Mouse (Mus musculus): Measurements from ENCODE around the gene Pgls.

The Pgls gene

DNA sequence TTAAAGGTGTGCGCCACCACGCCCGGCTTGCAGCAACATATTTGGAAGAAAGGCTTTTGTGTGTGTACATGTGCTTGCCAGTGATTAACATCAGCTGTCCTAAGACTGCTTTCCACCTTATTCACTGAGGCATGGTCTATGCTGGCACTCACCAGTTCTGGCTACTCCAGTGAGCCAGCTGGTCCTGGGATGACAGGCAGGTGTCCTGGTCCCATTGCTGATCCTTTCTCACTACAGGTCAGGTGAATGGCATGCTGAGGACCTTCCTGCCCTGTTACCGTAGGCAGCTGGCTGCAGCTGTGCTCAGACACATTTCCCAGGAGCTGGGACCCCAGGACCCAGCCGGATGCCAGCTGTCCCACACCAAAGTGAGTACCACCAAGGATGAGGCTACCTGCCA lies 6.9 kb downstream of the Pgls start:
- no peak for DNase-seq

DNA sequence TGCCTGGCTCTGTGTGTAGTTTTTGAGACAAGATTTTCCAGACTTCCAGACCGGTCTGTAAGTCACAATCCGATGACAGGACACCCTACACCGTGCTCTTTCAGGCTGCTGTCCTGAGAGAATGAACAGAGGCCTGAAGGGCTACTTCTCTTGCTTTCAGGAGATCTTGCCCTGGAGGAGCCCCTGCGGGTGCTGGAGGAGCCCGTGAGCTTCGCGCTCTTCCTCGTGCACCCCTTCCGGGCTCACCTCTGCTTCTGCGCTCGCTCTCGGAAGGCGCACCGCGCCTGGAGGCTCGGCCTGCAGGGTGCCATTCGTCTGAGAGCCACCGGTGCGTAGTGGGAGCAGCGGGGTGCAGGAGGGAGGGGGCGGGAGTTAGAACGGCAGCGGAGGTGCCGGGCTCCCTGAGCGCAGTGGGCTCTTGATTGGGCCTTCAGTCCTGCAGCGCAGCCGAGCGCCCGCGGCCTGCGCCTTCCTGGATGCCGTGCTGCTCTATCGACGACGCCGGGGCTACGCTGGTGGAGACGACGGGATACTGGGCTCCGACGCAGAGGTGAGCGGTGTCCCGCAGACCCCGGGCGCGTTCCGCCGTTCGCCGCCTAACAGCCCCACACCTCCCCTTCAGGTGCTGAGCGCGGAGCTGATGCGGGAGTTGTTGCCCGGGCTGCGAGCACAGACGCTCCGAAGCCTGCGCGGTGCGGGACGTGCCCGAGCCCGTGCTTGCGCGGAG lies 10.1 kb downstream of the Pgls start:
- DNase-seq = no peak

DNA sequence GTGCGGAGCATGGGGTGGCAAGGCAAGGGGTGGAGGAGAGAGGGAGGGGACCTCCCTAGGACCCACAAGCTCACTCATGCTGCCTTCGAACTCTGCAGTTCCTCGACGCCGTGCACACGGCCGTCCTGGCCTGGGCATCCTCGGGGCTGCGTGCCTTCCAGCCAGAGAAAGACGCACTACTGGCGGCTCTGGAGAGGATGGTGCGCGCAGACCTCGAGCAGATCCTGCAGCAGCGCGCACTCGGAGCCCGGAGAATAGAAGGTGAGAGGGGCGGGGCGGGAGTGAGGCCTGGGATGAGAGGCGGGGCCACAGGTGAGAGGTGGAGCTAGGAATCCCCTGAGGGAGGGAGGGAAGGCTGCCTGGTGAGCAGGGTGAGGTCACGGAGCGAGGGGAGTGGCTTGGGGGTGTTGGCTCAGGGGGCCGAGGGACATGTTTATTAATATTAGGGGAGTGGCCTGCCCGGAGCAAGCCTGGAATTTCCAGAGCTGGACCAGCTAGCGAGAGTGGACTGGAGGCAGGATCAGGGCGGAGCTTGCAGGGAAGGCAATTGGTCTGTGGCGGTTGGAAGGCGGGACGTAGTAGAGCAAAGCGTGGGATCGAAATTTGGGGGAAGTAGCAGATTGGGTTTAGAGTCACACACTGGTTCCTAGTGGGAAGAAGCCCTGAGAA lies 10.8 kb downstream of the Pgls start:
- no peak for DNase-seq

DNA sequence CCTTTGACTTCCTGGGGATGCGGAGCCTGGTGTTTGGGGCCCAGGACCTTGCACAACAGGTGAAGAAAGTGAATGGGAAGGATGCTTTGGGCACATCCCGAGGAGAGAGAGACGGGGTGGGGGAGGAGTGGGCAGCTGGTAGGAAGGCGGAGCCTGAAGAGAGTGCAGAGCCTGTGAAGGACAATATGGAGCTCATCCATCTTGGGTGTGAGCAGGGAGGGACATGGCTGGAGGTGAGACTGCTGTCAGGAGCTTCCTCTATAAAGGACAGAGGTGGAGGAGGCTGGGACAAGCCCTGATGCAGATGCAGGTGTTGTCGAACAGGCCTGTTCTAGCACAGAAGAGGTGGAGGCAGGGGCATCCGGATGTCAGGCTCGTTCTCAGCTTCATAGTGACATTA lies 12.0 kb downstream of the Pgls start:
- no peak for DNase-seq

DNA sequence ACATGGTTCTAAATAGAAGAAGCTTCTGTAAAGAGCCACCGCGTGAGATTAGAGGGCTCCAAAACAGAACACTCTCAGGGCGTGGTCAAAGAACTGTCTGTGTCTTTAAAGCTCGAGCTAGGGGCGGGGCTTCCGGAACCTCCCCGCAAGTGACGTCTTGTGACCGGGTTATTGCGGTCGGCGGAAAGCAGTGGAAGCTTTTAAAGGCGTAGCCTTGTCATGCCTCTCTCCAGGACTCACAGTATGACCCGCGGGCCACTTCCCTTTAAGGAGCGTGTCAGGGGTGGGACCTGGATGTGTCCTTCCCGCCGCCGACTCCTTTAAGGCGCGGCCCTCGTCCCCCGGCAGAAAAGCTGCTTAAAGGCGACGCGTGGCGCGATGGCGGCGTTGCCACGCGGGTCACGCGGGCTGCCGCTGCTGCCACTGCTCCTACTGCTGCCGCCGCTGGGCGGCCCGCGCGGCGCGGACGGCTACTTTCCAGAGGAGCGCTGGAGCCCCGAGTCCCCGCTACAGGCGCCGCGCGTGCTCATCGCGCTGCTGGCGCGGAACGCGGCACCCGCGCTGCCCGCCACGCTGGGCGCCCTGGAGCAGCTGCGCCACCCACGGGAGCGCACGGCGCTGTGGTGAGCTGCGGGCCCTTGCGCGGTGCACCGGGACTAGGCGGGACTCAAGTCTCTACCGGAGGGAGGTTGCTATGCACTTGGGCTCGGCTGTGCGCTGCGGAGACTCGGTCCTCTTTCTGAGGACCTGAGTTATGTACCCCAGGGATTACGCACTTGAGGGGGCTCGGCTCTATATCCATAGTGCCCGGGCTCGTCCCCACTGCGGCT lies 19.1 kb downstream of the Pgls start, which contains the start of gene Colgalt1:
TSS of gene Colgalt1 (plus strand) at position 177 of the 830 bp plus-strand sequence.
- peak; percentile 99 for DNase-seq

DNA sequence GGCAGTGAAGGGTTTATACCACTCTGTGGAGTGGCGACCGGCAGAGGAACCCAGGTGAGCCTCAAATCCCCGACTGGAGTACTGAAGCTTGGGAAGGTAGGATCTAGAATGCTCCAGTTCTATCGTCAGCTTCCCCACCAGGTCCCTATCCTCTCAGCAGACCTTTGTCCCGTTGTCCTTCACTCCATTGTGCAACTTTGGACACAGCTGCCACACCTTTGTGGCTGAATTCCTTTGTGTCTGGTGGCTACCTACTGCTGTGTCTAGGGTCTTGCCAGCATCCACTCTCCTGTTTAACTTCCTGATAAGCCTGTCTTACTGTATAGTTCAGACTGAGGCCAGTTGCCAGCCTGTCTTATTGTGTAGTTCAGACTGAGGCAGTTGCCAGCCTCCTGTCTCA lies 20.2 kb downstream of the Pgls start:
- DNase-seq = no peak

DNA sequence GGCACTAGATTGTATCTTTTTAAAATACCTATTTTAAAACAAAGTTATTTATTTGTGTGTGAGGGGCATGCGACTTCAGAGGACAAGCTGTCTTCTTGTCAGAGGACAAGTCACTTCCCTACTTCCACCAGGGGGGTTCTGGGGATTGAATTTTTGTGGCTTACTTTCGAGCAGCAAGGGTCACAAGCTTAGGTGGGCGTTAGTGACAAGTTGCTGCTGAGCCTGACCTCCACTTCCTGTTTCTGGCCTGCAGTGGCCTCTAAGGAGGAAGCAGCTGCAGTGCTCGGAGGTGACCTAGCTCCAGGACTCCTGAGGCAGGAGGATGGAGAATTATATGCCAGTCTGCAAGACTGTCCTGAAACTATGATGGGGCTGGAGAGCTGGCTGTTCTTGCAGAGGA lies 21.4 kb downstream of the Pgls start:
- DNase-seq = peak; percentile 74

DNA sequence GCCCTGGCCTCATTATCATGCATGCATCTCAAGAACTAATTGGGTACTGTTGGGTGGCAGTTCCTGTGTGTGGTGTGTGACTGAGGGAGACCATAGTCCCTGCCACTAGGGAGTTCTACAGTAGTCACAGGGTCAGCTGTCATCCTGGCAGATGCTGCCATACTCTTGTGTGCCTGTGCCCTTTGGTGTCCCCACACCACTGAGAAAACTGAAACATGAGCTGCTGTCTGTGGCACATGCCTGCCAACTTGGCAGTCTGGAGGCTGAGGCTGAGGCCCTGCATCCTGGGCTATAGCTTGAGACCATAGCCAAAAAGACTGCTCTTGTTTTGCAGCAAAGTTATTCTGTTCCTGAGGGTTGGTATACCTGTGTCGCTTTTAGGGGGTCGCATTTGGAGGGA lies 27.8 kb downstream of the Pgls start:
- DNase-seq = no peak

DNA sequence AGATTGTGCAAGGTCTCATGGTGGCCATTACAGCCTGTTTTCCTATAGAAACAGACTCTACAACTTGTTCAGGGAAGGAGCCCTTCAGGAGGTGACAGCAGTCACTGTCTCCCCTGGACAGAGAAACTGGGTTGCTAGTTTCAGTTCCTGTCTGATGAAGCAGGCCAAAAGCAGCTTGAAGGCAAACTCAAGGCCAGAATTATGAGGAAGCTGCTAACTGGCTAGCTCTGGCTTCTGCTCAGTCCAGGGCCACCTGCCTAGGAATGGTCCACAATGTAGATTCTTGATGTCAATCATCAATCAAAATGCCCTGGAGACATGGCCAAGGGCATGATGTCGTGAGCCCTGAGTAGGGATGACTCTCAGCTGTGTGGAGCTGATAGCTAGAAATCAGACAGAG lies 33.1 kb downstream of the Pgls start:
- no peak for DNase-seq

DNA sequence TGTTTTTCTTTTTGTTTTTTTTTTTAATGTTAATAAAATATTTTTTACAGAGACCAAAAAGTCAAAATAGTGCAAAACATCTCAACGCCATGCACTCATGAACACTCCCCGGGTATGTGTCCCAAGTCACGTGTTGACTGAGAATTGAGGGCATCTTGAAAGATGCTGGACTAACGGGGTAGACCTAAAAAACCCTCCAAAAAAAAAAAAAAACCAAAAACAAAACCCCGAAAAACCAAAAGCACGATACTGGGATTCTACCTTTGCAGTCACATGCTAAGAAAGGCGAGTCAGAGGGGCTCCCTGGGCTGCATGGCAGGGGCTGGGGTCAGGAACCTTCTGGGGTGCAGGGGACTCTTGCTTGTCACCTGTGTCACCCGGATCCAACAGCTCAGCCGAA lies 34.8 kb downstream of the Pgls start:
- DNase-seq = no peak

DNA sequence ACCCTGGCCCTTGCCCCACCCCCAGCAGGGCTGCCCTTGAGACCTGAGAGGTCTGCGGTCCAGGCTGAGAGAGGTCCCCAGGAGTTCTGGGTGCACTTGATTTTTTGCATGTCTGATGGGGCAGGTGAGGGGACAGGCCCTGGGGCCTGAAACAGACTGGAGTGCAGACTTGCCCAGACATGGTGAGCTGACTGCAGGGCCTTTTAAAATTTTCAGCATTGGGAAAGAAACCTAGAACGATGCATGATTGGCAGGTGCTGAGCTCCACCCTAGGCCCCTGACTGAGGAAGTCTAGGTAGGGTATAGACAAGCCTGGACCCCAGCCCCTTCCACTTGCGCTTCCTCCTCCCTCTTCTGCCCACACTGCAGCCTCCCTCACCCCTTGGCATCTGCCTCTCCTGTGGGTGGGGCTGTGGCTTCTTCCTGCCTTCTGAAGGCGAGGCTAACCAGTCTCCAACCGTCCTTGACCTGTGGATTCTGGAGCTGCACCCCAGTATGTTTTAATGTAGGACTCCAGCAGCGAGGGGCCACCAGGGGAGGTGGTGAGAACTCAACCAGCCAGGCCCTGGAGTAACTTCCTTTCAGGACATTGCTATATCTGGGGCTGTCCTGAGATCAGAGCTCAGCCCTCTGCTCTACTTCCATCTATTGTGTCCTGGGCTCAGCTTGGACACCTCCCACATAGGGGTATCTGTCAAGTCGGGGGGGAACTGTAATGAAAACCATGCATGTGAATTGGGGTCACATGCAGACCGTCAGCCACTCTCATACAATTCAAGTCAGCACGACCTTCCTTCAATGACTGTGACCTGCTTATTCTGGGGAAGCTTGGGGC lies 35.5 kb downstream of the Pgls start:
- DNase-seq = no peak

DNA sequence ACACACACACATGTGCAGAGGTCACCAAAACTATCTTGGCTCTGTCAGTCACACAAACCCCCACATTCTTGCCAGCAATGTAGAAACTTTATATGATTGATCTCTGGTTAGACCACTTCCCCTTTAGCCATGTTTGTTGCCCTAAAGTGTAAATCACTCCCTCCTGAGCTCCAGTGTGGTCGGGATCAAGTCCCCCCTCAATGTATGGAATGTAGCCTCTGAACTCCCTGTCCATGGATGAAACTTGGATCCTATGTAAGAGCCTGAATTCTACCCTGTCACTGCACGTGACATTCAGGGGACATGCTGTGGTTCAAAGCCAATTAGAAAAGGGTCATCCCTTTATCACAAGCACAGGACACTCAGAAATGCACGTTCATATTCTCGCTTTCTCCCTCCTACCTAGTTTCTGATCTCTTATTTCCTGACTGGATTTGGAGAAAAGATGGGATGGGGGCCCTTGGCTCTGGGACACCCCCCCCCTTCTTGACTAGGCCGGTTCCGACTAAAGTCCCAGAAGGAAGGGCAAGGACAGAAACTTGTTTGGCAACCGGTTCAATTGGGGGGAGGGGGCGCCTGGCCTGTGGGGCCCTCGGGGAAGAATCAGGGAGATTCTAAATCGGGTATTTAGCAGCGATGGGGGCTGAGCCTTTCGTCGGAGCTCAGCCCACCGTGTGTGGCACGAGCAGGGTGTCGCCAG lies 36.6 kb downstream of the Pgls start:
- DNase-seq = no peak

DNA sequence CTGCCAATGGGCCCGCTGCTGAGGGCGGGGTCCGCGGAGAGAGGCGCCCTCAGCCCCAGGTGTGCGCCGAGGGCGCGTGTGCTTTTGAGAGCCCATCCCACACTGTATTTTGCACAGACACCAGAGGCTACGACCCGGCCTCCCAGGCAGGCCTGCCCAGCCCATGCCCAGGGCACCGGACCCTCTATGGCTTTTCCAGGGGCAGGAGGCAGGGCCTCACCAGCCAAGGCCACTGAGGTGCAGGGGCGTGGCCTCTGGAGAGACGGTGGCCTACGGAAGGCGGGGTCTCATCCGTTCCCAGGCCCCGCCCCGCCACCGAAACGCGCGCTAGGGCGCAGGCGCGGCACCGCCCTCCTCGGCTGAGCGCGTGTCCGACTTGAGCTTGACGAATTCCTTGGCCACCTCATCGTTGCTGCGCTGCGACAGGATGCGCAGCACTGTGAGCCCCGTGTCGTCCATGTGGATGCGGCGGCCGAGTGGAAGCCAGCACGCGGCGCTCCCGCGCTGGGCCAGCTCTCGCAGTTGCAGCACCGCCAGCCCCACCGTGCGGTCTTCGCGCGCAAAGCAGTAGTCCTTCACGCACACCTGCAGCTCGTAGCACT lies 37.2 kb downstream of the Pgls start:
- DNase-seq = peak; percentile 91

DNA sequence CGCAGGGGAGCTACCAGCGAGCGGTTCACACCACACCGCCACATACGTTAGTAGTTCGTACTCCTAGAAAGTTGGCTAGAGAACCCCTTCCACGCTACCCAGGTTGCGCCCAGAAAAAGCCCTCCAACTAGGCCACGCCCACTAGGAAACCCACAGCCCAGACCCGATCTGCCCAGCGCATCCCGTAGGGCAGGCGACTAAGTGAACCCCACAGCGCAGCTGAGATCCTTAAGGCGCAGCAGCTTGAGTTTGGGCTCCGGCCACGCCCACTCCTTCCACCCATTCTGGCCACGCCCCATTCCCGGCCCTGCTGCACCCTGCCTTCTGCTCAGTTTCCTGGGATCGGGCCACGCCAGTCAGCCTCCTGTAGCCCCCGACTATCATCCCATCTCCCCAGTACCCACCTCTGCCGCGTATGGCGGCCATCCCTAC lies 37.8 kb downstream of the Pgls start:
- DNase-seq = no peak

DNA sequence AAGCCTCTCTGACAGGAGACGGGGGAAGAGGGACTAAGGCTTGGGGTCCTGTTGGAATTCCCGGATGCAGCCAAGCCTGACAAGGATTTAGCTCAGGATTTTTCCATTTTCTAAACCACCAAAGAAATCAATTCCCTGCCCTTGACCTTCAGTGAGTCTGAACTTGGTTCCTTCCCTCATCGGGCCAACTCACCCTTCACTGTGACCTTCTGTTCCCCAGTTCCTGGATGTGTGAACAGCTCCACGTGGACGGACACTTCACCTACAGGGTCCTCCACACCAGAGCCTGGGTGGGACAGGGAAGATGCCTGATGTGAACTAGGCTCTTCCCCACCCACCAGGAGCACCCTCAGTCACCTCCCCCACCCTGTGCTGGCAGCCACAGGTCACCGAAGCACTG lies 38.8 kb downstream of the Pgls start:
- DNase-seq = no peak

DNA sequence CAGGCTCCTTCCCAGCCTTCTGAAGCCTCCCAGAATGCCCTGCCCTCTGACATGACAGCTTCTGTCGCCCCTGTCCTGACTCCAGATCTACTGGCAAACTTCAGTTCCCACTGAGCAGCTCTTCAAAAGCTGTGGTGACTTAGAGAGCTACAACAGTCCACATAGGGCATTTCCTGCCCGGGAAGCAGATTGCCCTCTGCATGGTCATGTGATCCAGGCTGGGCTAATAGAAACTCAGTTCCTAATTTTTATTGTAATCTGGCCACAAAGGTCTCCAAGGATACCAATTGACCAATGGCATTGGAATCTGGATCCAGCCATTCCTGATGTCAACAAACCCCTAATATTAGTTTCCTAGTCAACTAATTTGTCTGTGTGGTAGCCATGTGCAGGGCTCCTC lies 39.9 kb downstream of the Pgls start:
- DNase-seq = no peak

DNA sequence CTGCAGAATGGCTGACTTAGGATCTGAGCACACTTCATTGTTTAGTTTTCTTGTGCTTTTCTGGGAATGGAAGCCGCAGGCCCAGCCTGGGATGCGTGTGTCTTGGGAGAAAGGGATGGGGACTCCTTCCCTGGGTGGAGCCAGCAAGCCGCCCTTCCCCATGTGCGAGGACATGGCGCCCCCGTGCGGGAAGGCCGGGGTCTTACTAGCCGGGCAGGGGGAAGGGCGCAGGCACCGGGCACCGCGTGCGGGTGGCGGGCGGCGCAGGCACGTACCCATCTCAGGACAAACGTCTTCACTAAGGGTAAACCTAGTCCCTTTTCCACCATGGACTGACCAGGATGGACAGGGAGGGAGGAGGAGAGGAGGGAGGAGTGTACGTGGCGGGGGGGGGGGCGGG lies 41.2 kb downstream of the Pgls start:
- DNase-seq = no peak

DNA sequence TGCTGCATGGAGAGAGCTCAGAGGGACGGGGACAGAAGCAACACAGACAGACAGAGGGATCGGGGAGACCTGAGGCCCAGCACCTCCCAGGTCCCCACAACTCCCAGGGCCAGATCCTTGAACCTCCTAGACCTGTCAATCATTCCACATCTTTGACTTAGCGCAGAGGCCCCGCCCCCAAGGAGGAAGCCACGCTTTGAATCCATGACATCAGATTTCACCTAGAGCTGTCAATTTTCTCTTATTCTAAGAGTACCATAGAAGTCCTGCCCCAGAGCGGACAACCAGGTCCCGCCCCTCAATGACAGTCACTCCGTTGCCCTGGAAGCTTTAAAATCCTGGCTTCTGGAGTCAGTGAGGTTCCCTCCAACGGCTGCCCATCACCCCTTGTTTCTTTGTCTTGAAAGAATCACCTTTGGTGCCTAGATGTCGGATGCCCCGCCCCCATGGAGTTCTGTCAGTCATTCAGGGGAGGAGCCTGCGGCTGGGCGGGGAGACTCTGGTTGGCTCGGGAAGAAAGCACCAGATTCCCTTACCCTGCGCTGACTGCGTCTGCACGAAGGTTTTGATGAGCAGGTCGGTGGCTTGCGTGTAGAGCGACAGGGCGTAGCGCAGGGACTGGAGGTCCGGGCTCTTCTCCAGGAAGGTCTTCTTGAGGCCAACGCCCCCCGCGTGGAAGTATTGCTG lies 42.1 kb downstream of the Pgls start:
- peak; percentile 67 for DNase-seq

DNA sequence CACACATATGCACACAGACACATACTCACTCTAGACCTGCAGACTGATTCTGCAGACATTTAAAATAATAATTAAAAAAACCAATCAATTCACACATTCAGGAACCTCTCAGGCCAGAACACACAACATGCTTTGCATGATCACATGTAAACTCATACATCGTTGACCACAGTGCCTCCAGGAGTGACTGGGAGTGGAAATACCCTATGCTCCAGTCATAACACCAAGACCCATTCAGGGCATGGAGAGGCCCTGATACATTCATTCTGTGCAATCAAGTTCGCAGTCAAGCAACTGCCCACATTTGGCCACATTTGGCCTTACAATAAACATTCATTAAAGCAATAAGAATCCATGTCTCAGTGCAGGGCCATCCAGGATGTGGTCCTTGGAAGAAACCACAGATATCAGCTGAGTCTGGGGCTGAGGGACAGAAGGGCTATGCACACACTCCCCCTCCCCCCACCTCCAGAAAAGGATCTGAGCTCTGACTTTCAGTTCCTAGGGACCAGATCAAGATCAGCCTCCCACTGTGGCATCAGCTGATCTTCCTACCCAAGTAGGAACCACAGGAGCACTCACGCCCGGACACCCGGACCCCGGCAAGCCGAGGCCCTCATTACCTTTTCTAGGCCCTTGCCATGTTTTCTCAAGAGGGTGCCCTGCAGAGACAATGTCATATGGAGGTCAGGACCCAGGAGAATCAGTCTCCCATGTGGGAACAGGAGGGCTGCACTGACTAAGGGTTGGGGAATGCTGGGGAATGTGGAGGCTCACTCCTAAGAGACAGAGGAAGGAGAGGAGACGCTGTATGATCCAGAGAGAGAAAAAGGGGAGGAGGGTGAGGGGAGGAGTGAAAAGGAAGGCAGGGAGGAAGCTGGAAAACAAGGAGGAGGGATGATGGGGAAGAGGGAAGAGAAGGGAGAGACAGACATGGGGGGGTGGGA lies 45.4 kb downstream of the Pgls start:
- DNase-seq = peak; percentile 80

DNA sequence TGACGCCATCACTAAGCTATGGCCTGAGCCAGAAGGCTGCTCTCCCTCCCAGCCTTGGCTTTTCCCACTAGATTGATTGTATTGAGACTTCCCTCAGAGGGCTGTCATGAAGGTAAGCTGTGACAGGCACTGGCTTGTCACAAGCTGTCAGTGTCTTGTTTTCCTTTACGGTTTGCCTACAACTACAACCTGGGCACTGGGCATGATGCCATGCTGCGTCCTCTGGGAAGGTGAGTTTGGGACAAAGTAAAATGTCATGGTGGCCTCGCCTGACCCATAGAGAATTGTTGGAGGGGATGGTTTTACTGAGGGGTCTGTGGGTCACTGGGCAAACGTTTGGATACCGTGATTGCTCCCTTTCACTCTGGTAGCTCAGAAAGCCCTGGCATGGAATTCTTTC lies 46.3 kb downstream of the Pgls start:
- no peak for DNase-seq
